Mouse (Mus musculus): ENCODE measurements around the gene Gm20696. TPM values are rescaled to one million over a fixed set of nuclear protein-coding genes. Genes with fewer than 3 reads are reported as not detected.

The Gm20696 gene
- total RNA-seq, 2 experiments from 2014 or later: 2.9 to 5.0 TPM

- ATAC-seq (replicated peaks; ENCODE audit: low FRiP score, poor library complexity, severe bottlenecking): no peak
Measured at GRCm38 (mm10) chr6:99523679-99524370, 142.8 kb downstream of the Gm20696 start.

- peak; percentile 81 for ATAC-seq (replicated peaks; ENCODE audit: low FRiP score, poor library complexity, severe bottlenecking)
Measured at GRCm38 (mm10) chr6:99523109-99523632, 143.4 kb downstream of the Gm20696 start.

- peak; percentile 51 for ATAC-seq (replicated peaks; ENCODE audit: low FRiP score, poor library complexity, severe bottlenecking)
Measured at GRCm38 (mm10) chr6:99522359-99523108, 144.1 kb downstream of the Gm20696 start, which contains the start of gene Foxp1. Gene Foxp1, minus strand, starts transcription at chr6:99522721.

GRCm38 (mm10) chr6:99521641-99522358, 144.8 kb downstream of the Gm20696 start:
- peak; percentile 22; the same call in 1 of the 2 replicates for ATAC-seq (replicated peaks; ENCODE audit: low FRiP score, poor library complexity, severe bottlenecking)

- no peak for ATAC-seq (replicated peaks; ENCODE audit: low FRiP score, poor library complexity, severe bottlenecking)
Measured at GRCm38 (mm10) chr6:99521038-99521640, 145.5 kb downstream of the Gm20696 start.

GRCm38 (mm10) chr6:99520676-99521037, 145.9 kb downstream of the Gm20696 start:
- ATAC-seq (replicated peaks; ENCODE audit: low FRiP score, poor library complexity, severe bottlenecking): no peak

- no peak for ATAC-seq (replicated peaks; ENCODE audit: low FRiP score, poor library complexity, severe bottlenecking)
Measured at GRCm38 (mm10) chr6:99519806-99520675, 146.6 kb downstream of the Gm20696 start.

- ATAC-seq (replicated peaks; ENCODE audit: low FRiP score, poor library complexity, severe bottlenecking): no peak
Measured at GRCm38 (mm10) chr6:99519052-99519451, 147.5 kb downstream of the Gm20696 start.

- no peak for ATAC-seq (replicated peaks; ENCODE audit: low FRiP score, poor library complexity, severe bottlenecking)
Measured at GRCm38 (mm10) chr6:99515667-99516199, 150.9 kb downstream of the Gm20696 start.

- no peak for ATAC-seq (replicated peaks; ENCODE audit: low FRiP score, poor library complexity, severe bottlenecking)
Measured at GRCm38 (mm10) chr6:99511862-99512261, 154.7 kb downstream of the Gm20696 start.

- no peak for ATAC-seq (replicated peaks; ENCODE audit: low FRiP score, poor library complexity, severe bottlenecking)
Measured at GRCm38 (mm10) chr6:99509189-99509592, 157.4 kb downstream of the Gm20696 start.

GRCm38 (mm10) chr6:99506816-99507215, 159.8 kb downstream of the Gm20696 start:
- ATAC-seq (replicated peaks; ENCODE audit: low FRiP score, poor library complexity, severe bottlenecking): no peak

GRCm38 (mm10) chr6:99503741-99504140, 162.9 kb downstream of the Gm20696 start:
- no peak for ATAC-seq (replicated peaks; ENCODE audit: low FRiP score, poor library complexity, severe bottlenecking)

GRCm38 (mm10) chr6:99502727-99503126, 163.9 kb downstream of the Gm20696 start:
- ATAC-seq (replicated peaks; ENCODE audit: low FRiP score, poor library complexity, severe bottlenecking): no peak

GRCm38 (mm10) chr6:99502314-99502713, 164.3 kb downstream of the Gm20696 start:
- ATAC-seq (replicated peaks; ENCODE audit: low FRiP score, poor library complexity, severe bottlenecking): no peak

- no peak for ATAC-seq (replicated peaks; ENCODE audit: low FRiP score, poor library complexity, severe bottlenecking)
Measured at GRCm38 (mm10) chr6:99500570-99501270, 165.9 kb downstream of the Gm20696 start.

GRCm38 (mm10) chr6:99498082-99498481, 168.5 kb downstream of the Gm20696 start:
- ATAC-seq (replicated peaks; ENCODE audit: low FRiP score, poor library complexity, severe bottlenecking): no peak

GRCm38 (mm10) chr6:99496114-99496513, 170.5 kb downstream of the Gm20696 start:
- ATAC-seq (replicated peaks; ENCODE audit: low FRiP score, poor library complexity, severe bottlenecking): no peak

Measured in erythroid progenitor cell, adult 5-6 weeks (primary cell).